Mouse (Mus musculus) brain, embryonic 14.5 days (tissue): ENCODE measurements at regions not wholly inside any gene's neighbourhood (a gene's known extent, or its start where the extent isn't known, plus 50 kb on each side); places are given as distances from the start of the nearest gene placed in this dataset.

Source experiments
- CTCF ChIP-seq: fragments of 200-500 bp; IDR thresholded peaks from 2 replicates; pipeline ENCODE4 v1.5.1; 2012; ENCODE audit warnings: inconsistent platforms, mild to moderate bottlenecking, moderate library complexity, borderline replicate concordance; ENCODE audit not compliant: insufficient read depth, insufficient read length; ENCODE audit errors: extremely low read depth
- POLR2A ChIP-seq: fragments of 200-500 bp; IDR thresholded peaks from 2 replicates; pipeline ENCODE4 v1.6.1; 2012; ENCODE audit warnings: mild to moderate bottlenecking, inconsistent platforms, borderline replicate concordance; ENCODE audit not compliant: poor library complexity, insufficient read depth, insufficient read length, severe bottlenecking; ENCODE audit errors: extremely low read depth

DNA sequence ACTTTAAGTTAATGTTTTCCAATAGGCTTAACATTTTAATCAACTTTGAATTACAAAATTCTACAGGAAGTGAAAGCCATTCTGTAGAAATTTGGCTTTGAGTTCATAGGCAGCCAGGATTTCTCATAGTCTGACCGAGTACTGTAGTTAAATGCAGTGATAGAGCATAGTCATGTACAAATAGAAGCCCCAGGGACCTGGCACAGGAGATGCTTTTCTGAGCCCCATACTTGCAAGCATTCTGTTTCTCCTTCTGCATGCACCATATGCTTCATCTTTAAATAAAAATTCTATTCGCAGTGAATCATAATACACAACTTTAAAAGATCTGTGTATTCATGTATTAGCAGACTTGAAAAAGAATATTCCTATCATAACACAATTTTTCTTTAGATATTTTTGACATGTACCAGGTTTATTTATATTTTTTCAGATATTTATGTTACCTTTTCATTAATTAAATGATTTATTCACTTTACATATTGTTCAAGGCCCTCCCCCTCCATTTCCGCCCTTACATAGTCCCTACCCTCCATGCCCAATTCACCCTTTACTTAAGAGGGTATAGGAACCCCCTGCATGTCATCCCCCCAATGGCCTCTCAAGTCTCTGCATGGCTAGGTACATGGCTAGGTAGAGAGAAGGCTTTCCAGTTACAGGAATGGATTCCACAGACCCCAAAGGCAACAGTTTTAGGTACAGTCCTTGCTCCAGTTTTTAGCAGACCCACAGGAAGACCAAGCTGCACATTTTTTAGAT, 1226.5 kb downstream of the Slitrk1 start:
- no peak for TF ChIP-seq POLR2A
- TF ChIP-seq CTCF = no peak
